Mouse (Mus musculus) brain, embryonic 14.5 days (tissue): ENCODE results near the gene Gm5134.

Experiments
- CTCF ChIP-seq: fragments of 200-500 bp; IDR thresholded peaks from 2 replicates; pipeline ENCODE4 v1.5.1; 2012; ENCODE audit warnings: inconsistent platforms, mild to moderate bottlenecking, moderate library complexity, borderline replicate concordance; ENCODE audit not compliant: insufficient read depth, insufficient read length; ENCODE audit errors: extremely low read depth
- POLR2A ChIP-seq: fragments of 200-500 bp; IDR thresholded peaks from 2 replicates; pipeline ENCODE4 v1.6.1; 2012; ENCODE audit warnings: mild to moderate bottlenecking, inconsistent platforms, borderline replicate concordance; ENCODE audit not compliant: poor library complexity, insufficient read depth, insufficient read length, severe bottlenecking; ENCODE audit errors: extremely low read depth

DNA sequence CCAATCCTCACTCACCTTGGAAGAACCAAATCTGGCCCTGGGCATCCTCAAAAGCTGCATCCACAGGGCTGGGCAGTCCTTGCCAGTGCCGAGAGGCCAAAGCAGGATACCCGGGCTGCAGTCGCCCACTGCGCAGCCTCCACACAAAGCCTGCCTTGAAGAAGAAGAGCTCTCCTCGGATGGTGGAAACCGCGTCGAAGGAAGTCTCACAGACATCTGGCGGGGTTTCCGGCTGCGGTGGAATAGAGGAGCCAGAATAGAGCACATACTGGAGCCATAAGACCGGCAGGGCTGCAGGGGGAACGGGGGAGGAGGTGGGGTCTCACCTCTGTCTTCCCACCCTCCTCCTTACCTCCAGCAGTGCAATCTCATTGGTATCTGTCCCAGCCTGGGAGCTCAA is 27.9 kb upstream of the Gm5134 start:
- no peak for TF ChIP-seq POLR2A
- TF ChIP-seq CTCF: no peak
